Mouse (Mus musculus) heart, embryonic 14.5 days (tissue): ENCODE results near the gene Gfpt2. TPM values are rescaled to one million over a fixed set of nuclear protein-coding genes. Genes with fewer than 3 reads are reported as not detected.

Experiments
- ATAC-seq: fragments of 200-750 bp; cut with Nextera tagmentation; 2 replicates; pipeline ENCODE4 v1.8.0; 2017; ENCODE audit warnings: low read depth, moderate TSS enrichment; ENCODE audit not compliant: insufficient number of reproducible peaks, insufficient read depth, low FRiP score
- H3K27ac ChIP-seq, 2 experiments: fragments of 200-500 bp in 1 of 2; fragments of 300-500 bp in 1 of 2; sonication (generic) in 1 of 2; replicated peaks in 1 of 2; 2 replicates each; pipeline ENCODE4 v1.5.1; 2012 to 2014; ENCODE audit warnings: low read depth in 2 of 2, low read length in 2 of 2, control low read depth in 1 of 2, mild to moderate bottlenecking in 1 of 2, mixed read lengths in 1 of 2; ENCODE audit not compliant: control insufficient read depth in 1 of 2, insufficient read depth in 1 of 2
- H3K27me3 ChIP-seq: fragments of 300-500 bp; sonication (generic); 2 replicates; pipeline ENCODE4 v1.6.1; 2014; ENCODE audit warnings: mild to moderate bottlenecking, low read length, control low read depth; ENCODE audit not compliant: control insufficient read depth, insufficient read depth
- H3K36me3 ChIP-seq: fragments of 300-500 bp; sonication (generic); 2 replicates; pipeline ENCODE4 v1.6.1; 2014; ENCODE audit warnings: mild to moderate bottlenecking, control low read depth, low read length, mixed read lengths; ENCODE audit not compliant: control insufficient read depth, insufficient read depth
- H3K4me1 ChIP-seq, 2 experiments: fragments of 200-500 bp in 1 of 2; fragments of 300-500 bp in 1 of 2; sonication (generic) in 1 of 2; 2 replicates each; pipeline ENCODE4 v1.6.1; 2012 to 2014; ENCODE audit warnings: low read length in 2 of 2, control low read depth in 1 of 2, mixed read lengths in 1 of 2; ENCODE audit not compliant: control insufficient read depth in 2 of 2, insufficient read depth in 2 of 2
- H3K4me2 ChIP-seq: fragments of 300-500 bp; sonication (generic); 2 replicates; pipeline ENCODE4 v1.6.1; 2014; ENCODE audit warnings: mild to moderate bottlenecking, low read length
- H3K4me3 ChIP-seq, 2 experiments: fragments of 200-500 bp in 1 of 2; fragments of 300-500 bp in 1 of 2; sonication (generic) in 1 of 2; 2 replicates each; pipeline ENCODE4 v1.5.1; 2012 to 2014; ENCODE audit warnings: low read length in 2 of 2, mild to moderate bottlenecking in 2 of 2, control low read depth in 1 of 2, low read depth in 1 of 2, moderate library complexity in 1 of 2; ENCODE audit not compliant: control insufficient read depth in 1 of 2, insufficient read depth in 1 of 2
- H3K9ac ChIP-seq: fragments of 300-500 bp; sonication (generic); 2 replicates; pipeline ENCODE4 v1.6.1; 2014; ENCODE audit warnings: mild to moderate bottlenecking, low read length
- H3K9me3 ChIP-seq: fragments of 300-500 bp; sonication (generic); 2 replicates; pipeline ENCODE4 v1.6.1; 2016; ENCODE audit warnings: low read length, control low read depth; ENCODE audit not compliant: control insufficient read depth
- WGBS: fragments of 180-500 bp; shearing (Covaris S2); extraction: QIAGEN DNeasy Blood & Tissue Kit; methylation state at CpG from one replicate; pipeline ENCODE4 v1.1.7; 2014; 5-methylcytosine and 5-hydroxymethylcytosine counted together
- microRNA-seq: library from miRNA; unstranded; fragments of <30 nt; microRNA quantifications from one replicate; pipeline ENCODE4, GENCODE M21; 2016
- polyA plus RNA-seq: library from polyadenylated mRNA; unstranded; fragments of >200 nt; fragmentation: Nextera tagmentation; extraction: Ambion mirVana; gene quantifications from 2 replicates; pipeline ENCODE4 v1.2.1, GENCODE M21; 2014

Gfpt2 gene
- polyA plus RNA-seq, 1 experiment from 2014 or later = 7.8 TPM

DNA sequence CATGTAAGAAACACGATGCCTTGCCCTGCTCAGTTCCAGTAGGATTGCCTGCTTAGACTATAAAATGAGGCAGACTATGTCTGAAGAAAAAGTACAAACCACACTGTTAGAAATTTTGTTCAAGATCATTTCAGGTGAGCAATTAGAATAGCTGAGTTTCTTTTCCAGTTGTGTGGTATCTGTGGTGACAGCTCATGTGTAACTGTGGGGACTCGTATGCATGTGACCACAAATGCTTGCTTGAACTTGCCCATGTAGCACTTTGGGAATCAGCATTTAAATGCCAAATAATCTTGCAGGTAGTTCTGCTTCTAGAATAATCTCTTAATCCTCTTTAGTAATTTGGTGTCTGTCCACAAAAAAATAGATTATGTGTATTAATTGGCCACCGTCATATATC is 89.4 kb downstream of the Gfpt2 start:
- ATAC-seq = no peak
- H3K27ac ChIP-seq = no peak overlapping the region
- H3K9ac ChIP-seq = no peak overlapping the region
- no peaks in the 10 kb centered on the region for H3K9me3 ChIP-seq
- H3K4me2 ChIP-seq = no peak overlapping the region
- peaks cover 2 to 3% of the 10 kb centered on the region in 2 experiments for H3K4me1 ChIP-seq
- H3K27me3 ChIP-seq = no peaks in the 10 kb centered on the region
- WGBS = 95% methylated on average over 3 of the region's 3 CpGs
- peaks cover 67% of the 10 kb centered on the region for H3K36me3 ChIP-seq
- no peak overlapping the region for H3K4me3 ChIP-seq

Small RNA genes within 50 kb of the gene (microRNA-seq; reads per million reads assigned to microRNA genes)
- gene Gm23813 = not detected

Other genes starting within 250 kb of the Gfpt2 start
- not detected in 2 replicates for gene Olfr1380, start 237.3 kb upstream of the Gfpt2 start, polyA plus RNA-seq
- 9.3 and 10.0 TPM in 2 replicates for gene Flt4, start 184.9 kb upstream of the Gfpt2 start, polyA plus RNA-seq
- 0.78 and 1.1 TPM in 2 replicates for gene Scgb3a1, start 130.6 kb upstream of the Gfpt2 start, polyA plus RNA-seq
- gene Cnot6, start 81.5 kb upstream of the Gfpt2 start, polyA plus RNA-seq = 38.7 and 42.4 TPM in 2 replicates
- 39.1 and 39.2 TPM in 2 replicates for gene Mapk9, start 52.6 kb downstream of the Gfpt2 start, polyA plus RNA-seq
- gene Rasgef1c, start 107.7 kb downstream of the Gfpt2 start, polyA plus RNA-seq = 0.28 TPM in 1 of 2 replicates, not detected in the other
- gene Rnf130, start 231.2 kb downstream of the Gfpt2 start, polyA plus RNA-seq = 40.0 and 44.0 TPM in 2 replicates